Mouse (Mus musculus) C2C12 (cell line): ENCODE measurements around the gene Cplx3.

Experiments used
- CTCF ChIP-seq: IDR thresholded peaks from one replicate; pipeline ENCODE4 v1.5.1; 2011; ENCODE audit not compliant: control insufficient read depth, insufficient read depth, insufficient read length
- MAX ChIP-seq: IDR thresholded peaks from one replicate; pipeline ENCODE4 v1.6.1; 2011; ENCODE audit warnings: mild to moderate bottlenecking, control low read depth
- USF1 ChIP-seq: IDR thresholded peaks from one replicate; pipeline ENCODE4 v1.6.1; 2011; ENCODE audit warnings: low read depth, mild to moderate bottlenecking, control low read depth, moderate library complexity

DNA sequence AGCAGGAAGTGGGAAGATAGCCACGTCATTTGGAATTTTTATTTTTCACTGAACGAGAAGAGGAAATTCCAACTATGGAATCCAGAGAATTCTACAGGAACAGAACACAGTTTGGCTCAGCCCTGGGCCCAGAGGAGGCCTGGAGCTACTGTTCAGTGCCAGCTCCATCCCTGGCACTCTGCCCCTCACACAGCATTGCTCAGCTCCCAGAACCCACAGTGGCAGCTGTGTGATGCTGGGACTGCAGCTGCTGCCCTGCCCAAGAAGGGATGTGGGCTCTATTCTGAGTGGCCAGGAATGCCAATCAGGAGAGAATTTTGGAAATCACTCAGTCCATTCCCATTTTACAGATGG, 4.8 kb downstream of the Cplx3 start:
- no peak for TF ChIP-seq CTCF
- no peak for TF ChIP-seq MAX
- TF ChIP-seq USF1, result no peak
